Mouse (Mus musculus) lung, postnatal 14 days (tissue): ENCODE measurements at regions not wholly inside any gene's neighbourhood (a gene's known extent, or its start where the extent isn't known, plus 50 kb on each side); places are given as distances from the start of the nearest gene placed in this dataset.
A peak's percentile ranks its signal among the peaks of the same experiment; 100 is the strongest.
"Not testable (repeated sequence)": the region's sequence is repeated elsewhere in the genome, so short reads cannot be mapped to it uniquely, and the experiment has no call there.

ENCODE experiments used
- DNase-seq: peaks from one replicate; pipeline ENCODE4 v3.0.0; 2021

DNA sequence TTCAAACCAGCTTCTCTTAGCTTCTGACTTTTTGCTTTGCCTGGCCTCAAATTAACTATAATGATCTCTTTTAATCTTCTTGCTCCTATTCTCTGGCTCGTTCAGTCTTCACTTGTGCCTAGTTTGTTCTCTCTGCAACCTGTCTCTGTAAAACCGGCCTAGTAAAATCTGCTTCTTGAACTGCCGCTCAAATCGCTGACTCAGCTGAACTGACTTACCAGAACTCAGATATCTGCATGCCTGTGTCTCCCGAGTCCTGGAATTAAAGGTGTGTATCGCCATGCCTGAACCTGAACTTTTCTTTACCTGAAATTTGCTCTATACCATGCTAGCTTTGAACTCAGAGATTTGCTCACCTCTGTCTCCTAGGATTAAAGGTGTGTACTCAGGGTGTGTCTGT, 212.2 kb downstream of the Glrx3 start:
- no peak for DNase-seq

DNA sequence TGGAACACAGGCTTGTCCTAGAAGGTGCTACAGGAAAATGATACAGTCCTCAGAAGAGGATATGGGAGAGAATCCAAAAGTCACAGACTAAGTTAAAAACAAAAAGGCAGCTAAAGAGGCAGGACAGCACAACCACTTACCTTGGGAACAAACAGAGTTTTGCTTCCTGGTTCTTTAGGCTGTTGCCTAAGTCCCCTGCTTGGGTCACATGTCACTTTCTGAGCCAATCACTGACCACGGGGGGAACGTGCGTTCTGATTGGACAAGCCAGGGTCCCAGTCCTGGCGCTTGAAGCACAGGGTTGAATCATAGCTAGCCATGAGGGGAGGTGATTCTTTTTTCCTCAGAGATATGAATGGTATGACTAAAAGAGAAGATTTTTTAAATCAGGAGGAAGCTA, 216.4 kb downstream of the Glrx3 start:
- no peak for DNase-seq

DNA sequence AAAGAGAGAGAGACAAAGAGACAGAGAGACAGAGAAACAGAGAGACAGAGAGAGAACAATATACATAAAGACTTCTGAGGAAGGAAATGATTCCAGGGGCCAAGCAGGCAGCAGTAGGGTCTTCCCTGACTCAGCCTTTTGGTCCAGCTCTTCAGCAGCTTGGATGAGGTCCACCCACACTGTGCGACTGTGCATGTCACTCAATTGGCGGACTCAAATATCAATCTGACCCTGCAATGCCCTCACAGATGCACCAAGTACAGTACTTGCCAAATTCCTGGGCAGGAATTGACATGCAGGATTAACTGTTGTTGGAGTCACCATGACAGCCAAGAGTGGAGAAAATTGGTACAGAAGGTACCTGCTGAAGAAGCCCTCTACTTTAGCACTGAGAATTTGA, 229.8 kb downstream of the Glrx3 start:
- no peak for DNase-seq

DNA sequence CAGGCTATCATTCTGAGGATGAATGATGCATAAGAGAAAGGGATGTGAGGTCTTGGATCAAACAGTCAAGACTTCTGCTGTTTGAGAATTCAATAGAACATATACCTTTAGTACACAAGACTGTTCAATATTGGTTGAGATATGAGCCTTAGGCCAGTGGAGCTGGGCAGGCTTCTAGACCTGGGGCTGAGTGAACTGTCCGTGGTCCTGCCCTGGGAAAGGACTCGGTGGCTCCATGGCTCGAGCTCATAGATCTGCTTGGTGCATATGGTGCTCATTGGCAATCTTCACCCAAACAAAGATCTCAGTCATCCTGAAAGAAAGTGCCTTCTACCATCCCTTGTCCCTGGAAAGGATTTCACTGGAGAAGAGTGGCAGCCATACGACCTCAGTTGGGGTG, 233.7 kb downstream of the Glrx3 start:
- DNase-seq = no peak

DNA sequence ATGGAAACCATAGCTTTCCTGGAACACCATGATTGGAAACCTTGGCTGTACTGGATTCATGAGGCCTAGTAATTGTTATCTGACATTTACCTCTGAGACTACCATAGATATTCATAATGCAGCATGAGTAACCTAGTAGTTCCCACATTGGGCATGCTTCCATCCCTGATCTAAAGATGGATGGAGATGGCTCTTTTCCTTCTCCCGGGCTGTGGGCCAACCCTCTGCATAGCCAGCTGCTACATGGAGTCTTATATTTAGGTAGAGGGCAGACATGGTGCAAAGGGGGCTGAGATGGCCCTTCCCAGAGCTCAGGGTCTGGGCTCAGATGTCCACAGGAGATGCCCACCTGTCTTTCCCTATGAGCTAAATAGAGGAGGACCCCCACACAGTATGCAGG, 237.2 kb downstream of the Glrx3 start:
- DNase-seq = no peak

DNA sequence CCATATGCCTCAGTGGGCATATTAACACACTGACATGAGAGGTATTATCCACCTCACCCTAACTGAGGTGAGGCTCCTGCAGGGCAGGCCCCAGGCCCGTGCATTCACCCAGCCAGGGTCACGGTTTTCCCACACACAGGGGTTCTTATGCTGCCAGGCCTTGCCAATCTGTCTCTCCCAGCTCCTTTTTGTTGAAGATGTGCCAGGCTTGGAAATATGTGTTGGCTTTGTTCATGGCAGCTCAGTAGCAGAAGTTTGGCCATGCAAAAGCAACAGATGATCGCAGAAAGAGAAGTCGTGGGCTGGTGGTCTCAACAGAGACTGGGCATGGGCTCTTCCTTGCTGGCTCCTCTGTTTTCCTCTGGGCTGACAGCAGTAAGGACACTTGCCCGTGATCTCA, 238.0 kb downstream of the Glrx3 start:
- no peak for DNase-seq

DNA sequence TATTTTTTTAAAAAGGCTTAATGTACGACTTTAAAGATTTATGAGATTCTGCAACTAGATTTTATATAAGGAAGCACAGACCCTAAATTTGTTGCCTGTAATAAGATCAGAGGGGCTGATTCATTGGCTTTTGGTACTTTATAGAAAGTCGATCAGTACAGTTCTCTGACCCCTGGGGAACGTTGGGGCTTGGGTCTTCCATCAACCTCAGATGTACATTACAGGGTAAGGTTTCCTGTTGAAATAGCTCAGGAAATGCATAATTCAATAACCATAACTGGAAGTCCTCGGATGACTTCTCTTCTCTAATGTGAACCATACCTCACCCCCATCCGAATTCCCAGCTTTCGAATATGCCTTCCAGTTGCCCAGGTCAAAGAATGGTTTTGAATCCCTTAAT, 247.4 kb downstream of the Glrx3 start:
- no peak for DNase-seq

DNA sequence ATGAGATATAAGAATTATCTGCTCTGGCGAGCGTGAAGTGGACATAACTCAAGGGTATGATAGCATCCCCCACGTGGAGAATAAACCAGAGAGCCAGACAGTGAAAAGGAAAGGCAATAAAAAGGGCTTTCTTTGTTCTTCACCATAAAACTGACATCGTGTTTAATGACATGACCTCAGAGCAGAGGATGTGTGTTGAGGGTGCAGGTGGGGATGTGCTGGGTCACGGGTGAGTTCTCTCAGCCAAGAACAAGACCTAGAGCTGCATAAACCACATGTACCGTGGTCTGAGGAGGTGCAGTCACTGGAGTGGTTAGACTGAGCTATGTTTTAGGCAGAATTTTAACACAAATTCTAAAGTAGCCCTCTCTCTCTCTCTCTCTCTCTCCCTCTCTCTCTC, 247.9 kb downstream of the Glrx3 start:
- no peak for DNase-seq

DNA sequence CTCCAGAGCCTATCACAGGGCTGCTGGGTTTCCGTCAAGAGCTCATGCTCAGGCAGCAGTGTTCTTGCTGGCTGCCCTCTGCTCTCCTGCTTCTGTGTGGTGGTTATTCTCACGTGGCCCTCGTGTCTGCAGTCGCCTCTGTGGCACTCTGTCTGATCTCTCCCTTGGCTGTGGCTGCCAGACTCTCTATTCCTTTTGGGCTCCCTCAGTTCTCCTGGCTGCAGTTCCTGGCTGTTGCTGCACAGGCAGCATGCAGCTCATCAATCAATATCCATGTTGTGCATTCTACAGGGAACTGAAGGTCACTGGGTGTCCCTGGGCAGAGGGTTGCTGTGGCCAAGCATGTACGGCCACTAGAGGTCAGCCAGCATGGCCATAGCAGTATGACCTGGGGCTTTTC, 259.4 kb downstream of the Glrx3 start:
- DNase-seq = peak; percentile 7

DNA sequence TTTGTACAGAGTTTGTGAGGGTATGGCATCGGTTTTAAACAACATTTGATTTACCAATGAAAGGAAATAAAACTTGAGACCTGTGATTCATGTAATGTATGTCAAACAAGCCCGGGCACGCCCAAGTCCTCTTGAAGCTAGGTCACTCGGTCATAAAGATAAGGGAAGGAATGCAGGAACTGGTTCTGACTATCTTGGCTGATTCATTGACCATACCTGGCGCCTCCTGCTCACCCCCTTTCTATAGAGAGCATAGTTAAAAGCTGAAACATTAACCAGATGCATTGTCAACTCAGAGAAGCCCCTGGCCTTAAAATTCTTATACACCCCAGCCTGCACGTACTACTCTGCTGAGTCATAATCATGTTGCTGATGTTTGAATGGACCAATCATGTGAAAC, 261.1 kb downstream of the Glrx3 start:
- not testable (repeated sequence) for DNase-seq

DNA sequence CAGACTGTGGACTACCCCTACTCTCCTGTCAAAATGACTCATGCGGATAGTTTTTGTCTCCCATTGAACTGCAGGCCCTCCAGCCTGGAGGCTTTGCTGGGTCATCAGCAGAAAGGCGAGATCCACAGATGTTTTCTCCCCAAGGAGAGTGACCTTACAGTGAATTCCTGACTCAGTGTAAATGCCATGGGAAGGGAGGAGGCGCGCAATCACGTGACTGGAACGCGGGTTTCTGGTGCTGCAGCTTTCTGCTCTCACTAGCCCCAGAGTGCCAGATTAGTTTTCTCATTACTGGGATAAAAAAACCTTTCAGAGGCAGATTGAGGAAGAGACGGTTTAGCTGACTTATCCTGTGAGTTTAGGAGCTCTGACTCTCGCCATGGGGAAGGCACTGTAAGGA, 275.4 kb downstream of the Glrx3 start:
- DNase-seq = no peak

DNA sequence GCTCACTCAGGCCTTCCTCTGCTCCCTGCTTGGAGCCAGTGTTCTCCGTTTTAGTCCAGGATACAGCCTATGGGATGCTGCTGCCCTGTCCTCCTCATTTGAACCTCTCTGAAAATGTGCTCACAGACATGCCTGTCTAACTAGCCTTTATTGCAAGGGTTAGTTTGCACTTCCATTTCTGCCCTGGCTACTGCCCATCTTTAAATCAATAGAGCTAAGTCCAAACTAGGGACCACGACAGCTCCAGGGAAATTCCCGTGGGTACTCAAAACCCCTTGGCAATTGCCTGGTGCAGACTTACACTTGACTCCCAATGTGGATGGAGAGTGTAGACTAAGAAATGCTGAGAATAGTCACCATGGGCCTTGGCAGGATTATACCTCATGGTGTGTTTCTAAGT, 276.4 kb downstream of the Glrx3 start:
- no peak for DNase-seq

DNA sequence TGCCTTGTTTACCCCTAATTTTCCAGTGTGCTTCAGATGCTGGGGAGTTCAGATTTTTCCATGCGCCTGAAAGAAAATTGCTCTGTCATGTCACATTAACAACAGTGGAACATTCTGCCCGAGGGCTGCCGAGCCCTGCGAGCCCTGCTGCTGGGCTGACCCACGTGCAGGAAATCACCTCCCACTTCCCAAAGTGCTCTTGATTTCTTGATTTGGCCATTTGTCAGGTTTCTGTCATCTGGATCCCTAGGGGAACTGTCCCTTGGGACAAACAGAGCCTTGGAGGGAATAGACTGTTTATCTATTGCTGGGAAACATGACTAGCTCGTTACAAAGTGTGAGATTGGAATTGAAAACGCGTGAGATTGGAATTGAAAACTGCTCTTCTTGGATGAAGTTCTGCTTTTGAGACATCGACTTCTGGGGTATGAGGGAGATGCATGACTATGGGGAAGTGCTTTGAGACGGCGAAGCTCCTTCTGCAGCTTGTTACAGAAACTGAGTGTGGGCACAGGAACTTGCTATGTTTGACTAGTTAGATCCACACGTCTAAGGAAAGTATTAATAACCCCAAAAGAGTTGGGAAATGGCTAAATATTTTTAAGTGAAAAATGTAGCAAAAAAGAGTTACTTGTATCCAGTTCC, 277.0 kb downstream of the Glrx3 start:
- DNase-seq = peak; percentile 55

DNA sequence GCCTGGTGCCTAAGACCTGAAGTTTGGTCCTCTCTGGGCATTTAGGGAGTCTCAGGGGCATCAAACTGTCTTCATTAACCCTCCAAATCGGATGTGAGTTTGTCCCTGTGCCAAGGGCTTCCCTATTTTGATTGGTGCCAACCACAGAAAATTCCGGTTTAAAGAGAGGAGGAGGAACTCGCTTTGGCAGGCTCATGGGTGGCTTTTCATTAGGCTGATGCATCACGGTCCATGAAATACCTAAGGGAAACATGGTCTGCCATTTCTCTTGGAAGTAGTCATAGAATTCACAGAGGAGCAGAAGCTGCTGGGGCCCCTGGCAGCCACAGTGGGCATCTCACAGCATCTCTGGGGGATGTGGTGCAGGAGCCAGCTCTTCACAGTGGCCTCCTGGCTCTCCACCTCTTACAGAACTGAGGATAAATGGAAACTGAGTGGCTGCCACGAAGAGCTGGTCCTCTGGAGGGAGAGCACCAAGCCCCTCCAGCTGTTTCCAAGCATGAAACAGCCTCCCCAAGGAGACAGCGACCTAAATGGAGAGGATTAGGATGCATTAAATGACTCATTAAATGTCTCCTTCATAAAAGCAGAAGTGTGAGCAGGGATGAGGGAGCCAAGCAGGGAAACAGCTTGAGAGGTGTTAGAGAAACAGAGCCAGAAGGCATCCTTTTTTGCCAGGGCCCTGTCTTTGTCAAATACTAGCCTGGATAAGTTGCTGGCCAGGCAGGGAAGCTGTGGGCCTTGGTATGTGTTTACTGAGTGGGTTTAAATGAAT, 277.9 kb downstream of the Glrx3 start:
- DNase-seq = no peak

DNA sequence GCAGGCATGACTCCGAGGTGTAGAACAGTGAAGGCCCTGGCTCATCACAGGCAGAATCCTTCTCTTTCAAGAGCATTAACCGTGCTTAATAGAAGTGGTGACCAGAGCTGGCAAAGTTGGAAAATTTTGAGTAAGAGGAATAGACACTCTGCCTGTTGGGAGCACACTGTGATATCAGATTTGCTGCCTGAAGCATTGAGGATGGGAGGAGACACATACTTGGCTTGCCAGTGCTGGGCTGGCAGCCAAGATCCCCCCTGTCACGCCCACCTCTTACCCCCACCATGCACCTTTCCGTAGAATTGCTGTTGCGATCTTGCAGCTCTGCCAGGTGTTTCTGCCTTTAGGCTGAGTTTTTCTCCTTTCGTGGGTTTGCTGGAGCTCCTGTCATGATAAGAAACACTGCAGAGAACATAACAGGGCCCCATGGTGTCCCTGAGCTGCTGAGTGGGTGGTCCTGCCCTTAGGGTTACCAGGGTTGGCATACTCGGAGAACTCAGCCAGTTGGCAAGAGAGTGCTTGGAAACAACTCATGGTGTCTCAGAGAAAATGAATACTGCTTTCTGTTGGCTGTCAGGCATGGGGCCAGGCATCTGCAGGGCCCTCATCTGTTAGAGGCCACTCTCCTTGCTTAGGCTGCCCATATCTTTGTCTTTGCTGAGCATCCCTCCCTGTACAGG, 286.1 kb downstream of the Glrx3 start:
- DNase-seq = peak; percentile 55

DNA sequence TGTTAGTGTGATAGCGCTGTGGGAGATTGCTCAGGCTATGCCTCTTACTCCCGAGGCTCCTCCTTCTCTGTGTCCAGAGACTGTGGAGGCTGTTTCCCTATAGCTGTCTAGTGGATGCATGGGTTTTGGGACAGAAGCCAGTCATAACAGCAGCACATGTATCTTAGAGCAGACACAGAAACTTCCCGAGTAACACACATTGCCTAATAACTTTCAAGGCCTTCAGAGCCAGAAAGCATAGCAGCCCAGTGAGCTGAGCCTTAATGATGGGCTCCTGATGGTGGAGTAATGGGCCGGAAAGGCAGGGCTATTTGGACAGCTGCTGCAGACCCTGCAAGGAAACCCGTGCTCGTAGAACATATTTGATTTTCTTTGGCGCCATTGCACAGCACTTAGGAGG, 288.6 kb downstream of the Glrx3 start:
- no peak for DNase-seq

DNA sequence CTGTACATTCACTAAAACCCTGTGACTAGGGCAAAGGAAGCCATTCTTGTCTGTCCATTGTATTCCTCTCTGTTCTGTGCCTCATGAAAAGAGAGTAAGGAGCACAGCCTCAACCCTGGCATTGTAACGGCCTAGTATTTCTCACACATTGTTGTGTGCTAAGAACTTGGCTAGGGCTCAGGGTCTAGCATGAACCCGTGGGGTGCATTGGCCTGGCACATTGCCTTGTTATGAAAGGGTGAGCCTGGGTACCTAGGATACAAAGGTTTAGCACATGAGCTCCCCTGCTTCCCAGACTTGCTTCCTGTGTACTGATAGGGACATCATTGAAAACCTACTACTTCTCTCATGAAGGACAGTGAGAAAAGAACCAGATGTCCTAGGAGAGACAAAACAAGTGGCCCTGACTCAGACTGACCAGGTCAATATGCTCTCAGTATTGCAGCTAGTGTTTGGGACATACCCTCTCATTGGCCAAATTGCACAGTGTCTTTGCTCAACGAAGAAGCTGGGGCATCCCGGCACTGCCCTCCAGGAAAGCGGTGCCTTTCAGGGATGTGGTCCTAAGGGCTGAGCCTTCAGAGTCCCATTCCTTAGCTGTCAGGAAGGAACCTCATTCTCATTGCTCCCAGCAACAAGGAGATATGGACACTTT, 298.6 kb downstream of the Glrx3 start:
- no peak for DNase-seq

DNA sequence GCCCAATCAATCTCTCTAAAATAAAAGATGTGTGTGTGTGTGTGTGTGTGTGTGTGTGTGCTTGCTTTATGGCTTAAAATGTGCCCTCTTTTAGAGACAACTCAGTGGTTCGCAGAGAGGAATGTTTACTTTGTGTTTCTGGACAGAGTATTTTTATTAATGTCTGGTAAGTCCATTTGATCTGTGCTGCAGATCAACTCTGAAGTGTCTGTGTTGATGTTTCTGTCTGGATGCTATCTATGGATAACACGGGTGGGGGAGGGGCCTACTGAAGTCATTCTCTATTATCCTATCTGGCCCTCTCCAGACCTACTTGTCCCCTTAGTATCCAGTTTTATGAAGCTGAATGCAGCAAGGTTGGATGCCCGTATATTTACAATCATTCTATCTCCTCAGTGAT, 304.3 kb downstream of the Glrx3 start:
- no peak for DNase-seq

DNA sequence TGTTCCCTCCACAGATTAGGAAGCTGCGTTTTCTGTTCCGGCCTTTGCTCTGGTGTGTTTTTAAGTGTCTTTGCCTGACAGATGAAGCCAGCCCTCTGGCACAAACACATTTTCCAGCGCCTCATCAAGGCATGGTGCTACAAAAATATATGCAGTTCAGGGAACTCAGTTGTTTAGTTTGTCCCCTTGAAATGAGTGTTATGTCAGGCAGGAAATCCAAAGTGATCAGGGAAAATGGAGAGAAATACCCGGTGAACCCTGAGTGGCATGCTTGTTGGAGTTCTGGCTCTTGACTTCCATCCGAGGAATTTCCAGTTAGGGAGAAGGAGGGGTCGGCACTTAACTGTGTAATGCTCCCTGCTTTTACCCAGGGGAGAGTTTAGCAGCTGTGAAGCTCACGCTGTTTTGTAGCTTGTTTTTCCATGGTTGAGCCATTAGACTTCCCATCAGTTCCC, 304.9 kb downstream of the Glrx3 start:
- peak; percentile 36 for DNase-seq

DNA sequence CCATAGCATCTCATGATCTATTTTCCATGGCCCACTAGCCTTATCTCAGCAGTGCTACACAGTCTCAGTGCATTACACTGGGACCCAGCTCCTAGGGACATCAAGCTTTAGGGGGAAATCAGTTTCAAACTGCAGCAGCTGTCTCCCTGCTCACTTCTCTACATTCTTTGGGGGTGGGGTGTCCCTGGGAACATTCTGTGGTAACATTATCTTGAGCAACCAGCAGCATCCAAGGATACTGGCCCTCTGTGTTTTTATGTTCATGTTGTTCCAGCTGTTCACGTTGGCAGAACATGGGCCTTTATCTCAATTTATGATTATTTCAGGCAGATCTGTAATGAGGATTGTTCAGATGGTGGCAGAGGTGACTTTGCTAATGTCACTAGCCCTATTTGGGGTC, 308.2 kb downstream of the Glrx3 start:
- DNase-seq = no peak

DNA sequence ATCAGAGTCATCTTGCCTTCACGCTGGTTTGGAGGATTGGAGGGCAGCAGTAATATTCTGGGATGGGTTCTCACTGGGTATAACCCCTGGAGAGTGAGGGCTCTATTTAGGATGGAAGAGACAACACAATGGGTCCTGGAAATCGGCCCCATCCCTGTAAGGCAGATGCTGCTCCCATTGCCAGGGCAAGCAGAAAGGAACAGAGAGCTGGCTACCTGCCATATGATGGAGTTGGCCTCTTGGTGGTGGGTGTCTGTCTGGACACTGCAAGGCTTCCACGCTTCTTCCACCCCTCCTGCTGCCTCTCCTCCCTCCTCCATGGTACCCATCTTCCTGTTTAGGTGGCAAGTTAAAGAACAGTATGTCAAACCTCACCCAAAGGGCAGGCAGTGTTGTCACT, 308.6 kb downstream of the Glrx3 start:
- DNase-seq = no peak

DNA sequence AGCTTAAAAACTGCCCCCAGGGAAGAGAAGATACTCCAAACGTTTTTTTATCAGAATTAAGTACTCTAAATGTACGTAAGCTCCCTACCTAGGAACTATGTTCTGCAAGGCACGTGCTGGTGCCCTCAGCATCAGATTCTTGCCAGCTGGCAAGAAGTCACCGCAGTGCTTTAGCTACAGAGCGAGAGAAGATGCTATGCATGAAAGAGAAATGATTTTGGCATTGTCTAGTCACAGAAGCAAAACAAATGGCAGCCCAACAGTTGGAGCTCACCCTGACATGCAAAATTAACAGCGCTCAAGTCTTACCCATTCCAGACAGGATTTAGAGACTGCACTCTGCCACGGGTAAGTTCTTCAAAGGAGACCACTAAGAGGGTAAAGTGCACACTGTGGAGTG, 311.5 kb downstream of the Glrx3 start:
- DNase-seq = no peak

DNA sequence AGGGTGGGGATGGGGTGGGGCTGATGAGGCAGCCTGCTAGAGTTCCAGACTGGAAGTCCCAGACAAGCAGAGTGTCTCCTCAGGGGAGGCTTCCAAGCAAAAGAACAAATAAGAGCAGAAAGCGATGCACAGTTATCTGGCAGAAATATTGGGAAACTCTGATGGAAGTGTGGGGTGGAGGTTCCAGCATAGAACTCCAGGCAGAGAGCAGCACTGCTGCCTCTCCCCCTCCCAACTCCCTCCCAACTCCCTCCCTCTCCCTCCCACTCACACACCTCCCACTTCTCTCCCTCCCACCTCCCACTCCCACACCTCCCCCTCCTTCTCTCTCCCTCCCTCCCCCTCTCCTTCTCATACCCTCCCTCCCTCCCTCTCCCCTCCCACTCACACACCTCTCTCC, 313.3 kb downstream of the Glrx3 start:
- DNase-seq = no peak
